Mouse (Mus musculus) brain, embryonic 14.5 days (tissue): ENCODE measurements around the gene Tnpo2.
A peak's percentile ranks its signal among the peaks of the same experiment; 100 is the strongest.

ENCODE experiments used
- CTCF ChIP-seq: fragments of 200-500 bp; IDR thresholded peaks from 2 replicates; pipeline ENCODE4 v1.5.1; 2012; ENCODE audit warnings: inconsistent platforms, mild to moderate bottlenecking, moderate library complexity, borderline replicate concordance; ENCODE audit not compliant: insufficient read depth, insufficient read length; ENCODE audit errors: extremely low read depth
- POLR2A ChIP-seq: fragments of 200-500 bp; IDR thresholded peaks from 2 replicates; pipeline ENCODE4 v1.6.1; 2012; ENCODE audit warnings: mild to moderate bottlenecking, inconsistent platforms, borderline replicate concordance; ENCODE audit not compliant: poor library complexity, insufficient read depth, insufficient read length, severe bottlenecking; ENCODE audit errors: extremely low read depth

DNA sequence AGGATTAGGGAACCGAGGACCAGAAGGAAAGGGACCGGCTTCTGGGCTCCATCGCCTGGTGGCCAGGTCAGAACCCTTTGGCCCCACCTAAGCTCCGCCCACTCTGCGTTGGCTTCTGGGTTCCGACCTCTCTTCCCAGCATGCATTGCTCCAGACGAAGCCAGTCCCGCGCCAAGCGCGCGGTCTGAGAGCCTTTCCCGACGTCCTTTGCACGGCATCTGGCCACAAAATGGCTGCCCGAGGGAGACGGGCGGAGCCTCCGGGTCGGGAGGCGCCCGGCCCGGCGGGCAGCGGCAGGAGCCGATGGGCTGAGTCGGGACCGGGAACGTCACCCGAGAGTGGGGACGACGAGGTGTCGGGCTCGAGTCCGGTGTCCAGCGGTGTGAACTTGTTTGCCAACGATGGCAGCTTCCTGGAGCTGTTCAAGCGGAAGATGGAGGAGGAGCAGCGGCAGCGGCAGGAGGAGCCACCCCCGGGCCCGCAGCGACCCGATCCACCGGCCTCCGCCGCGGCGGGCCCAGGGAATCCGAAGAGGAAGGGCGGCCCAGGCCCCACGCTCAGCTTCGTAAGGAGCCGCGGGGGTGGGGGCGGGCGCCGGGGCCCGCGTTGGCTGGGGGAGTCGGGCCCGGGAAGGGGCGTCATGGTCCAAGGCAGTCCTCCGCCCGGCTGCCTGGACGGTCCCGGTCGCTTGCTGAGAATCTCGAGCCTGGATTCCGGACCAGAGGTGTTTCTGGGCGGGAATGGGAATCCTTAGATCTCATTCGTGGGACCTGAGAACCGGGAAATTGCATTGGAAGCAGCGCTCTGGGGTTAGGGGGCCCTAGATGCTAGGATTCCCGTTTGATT, 9.8 kb upstream of the Tnpo2 start, which contains the start of gene Trir:
- TF ChIP-seq CTCF (no peak), POLR2A (peak; percentile 96)
